Mouse (Mus musculus) kidney, embryonic 16.5 days (tissue): Measurements from ENCODE around the gene Fkbp1a. TPM values are rescaled to one million over a fixed set of nuclear protein-coding genes. Genes with fewer than 3 reads are reported as not detected.
A peak's percentile ranks its signal among the peaks of the same experiment; 100 is the strongest.

Experiments used
- ATAC-seq: fragments of 200-750 bp; cut with Nextera tagmentation; 2 replicates; pipeline ENCODE4 v1.8.0; 2017; ENCODE audit warnings: moderate TSS enrichment; ENCODE audit not compliant: low FRiP score, low TSS enrichment
- H3K27ac ChIP-seq: fragments of 300-500 bp; sonication (generic); 2 replicates; pipeline ENCODE4 v1.5.1; 2014; ENCODE audit warnings: low read length
- H3K27me3 ChIP-seq: fragments of 300-500 bp; sonication (generic); 2 replicates; pipeline ENCODE4 v1.6.1; 2014; ENCODE audit warnings: low read length, control low read depth, mixed read lengths; ENCODE audit not compliant: insufficient read depth
- H3K36me3 ChIP-seq: fragments of 300-500 bp; sonication (generic); 2 replicates; pipeline ENCODE4 v1.6.1; 2014; ENCODE audit warnings: low read length, control low read depth, mixed read lengths; ENCODE audit not compliant: insufficient read depth
- H3K4me1 ChIP-seq: fragments of 300-500 bp; sonication (generic); 2 replicates; pipeline ENCODE4 v1.6.1; 2014; ENCODE audit warnings: low read length, control low read depth, mixed read lengths; ENCODE audit not compliant: insufficient read depth
- H3K4me2 ChIP-seq: fragments of 300-500 bp; sonication (generic); replicated peaks from 2 replicates; pipeline ENCODE4 v1.6.1; 2014; ENCODE audit warnings: low read depth, low read length
- H3K4me3 ChIP-seq: fragments of 300-500 bp; sonication (generic); 2 replicates; pipeline ENCODE4 v1.5.1; 2014; ENCODE audit warnings: mild to moderate bottlenecking, low read length
- H3K9ac ChIP-seq: fragments of 300-500 bp; sonication (generic); replicated peaks from 2 replicates; pipeline ENCODE4 v1.6.1; 2014; ENCODE audit warnings: low read length
- H3K9me3 ChIP-seq: fragments of 300-500 bp; sonication (generic); 2 replicates; pipeline ENCODE4 v1.6.1; 2016; ENCODE audit warnings: low read length, control low read depth
- WGBS: fragments of 180-500 bp; shearing (Covaris S2); extraction: QIAGEN DNeasy Blood & Tissue Kit; methylation state at CpG from one replicate; pipeline ENCODE4 v1.1.7; 2014; 5-methylcytosine and 5-hydroxymethylcytosine counted together
- polyA plus RNA-seq: library from polyadenylated mRNA; unstranded; fragments of >200 nt; fragmentation: Nextera tagmentation; extraction: Ambion mirVana; gene quantifications from 2 replicates; pipeline ENCODE4 v1.2.1, GENCODE M21; 2015

Gene Fkbp1a
- polyA plus RNA-seq, 1 experiment from 2014 or later: 723 TPM

GRCm38 (mm10) chr2:151602106-151602505, 59.8 kb downstream of the Fkbp1a start:
- no peak for ATAC-seq
- no peak overlapping the region for H3K4me3 ChIP-seq
- H3K27ac ChIP-seq: no peak overlapping the region
- no peak overlapping the region for H3K9ac ChIP-seq
- WGBS: 69% methylated on average over 4 of the region's 4 CpGs
- H3K27me3 ChIP-seq: no peaks in the 10 kb centered on the region
- H3K4me1 ChIP-seq: peaks cover 3% of the 10 kb centered on the region; the same call in 1 of the 2 replicates
- H3K4me2 ChIP-seq: no peak overlapping the region
- no peaks in the 10 kb centered on the region for H3K9me3 ChIP-seq
- no peaks in the 10 kb centered on the region for H3K36me3 ChIP-seq

GRCm38 (mm10) chr2:151603630-151604029, 61.3 kb downstream of the Fkbp1a start:
- 23% methylated on average over 4 of the region's 4 CpGs for WGBS
- H3K27ac ChIP-seq: no peak overlapping the region
- ATAC-seq: no peak
- no peak overlapping the region for H3K4me2 ChIP-seq
- no peaks in the 10 kb centered on the region for H3K27me3 ChIP-seq
- no peak overlapping the region for H3K9ac ChIP-seq
- peaks cover 3% of the 10 kb centered on the region; the same call in 1 of the 2 replicates for H3K4me1 ChIP-seq
- no peaks in the 10 kb centered on the region for H3K36me3 ChIP-seq
- no peaks in the 10 kb centered on the region for H3K9me3 ChIP-seq
- H3K4me3 ChIP-seq: no peak overlapping the region

DNA sequence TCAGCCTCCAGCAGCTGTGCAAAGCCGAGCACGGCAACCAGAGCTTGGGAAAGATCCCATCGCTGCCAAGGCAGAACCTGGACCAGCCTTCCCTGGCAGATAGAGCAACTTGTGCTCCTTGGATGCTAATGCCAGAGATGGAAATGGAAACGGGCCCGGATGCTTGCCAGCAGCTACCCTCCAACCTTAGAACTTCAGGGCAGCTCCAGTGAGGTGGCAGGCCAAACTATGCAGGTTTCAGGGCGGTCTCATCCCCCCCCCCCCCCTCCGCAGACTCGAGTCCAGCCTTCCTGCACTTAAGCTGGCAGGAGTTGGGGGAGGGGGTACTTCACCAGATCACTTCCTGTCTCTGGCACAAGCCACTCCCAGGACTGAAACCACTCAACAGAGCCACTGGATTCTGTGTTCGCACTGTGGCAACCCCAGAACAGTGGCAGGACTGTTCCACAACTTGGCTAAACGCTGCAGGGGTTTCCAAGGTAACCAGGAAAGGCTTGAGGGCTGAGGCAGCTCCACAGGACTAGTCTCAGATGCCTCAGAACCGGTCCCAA, 63.2 kb downstream of the Fkbp1a start:
- H3K36me3 ChIP-seq: no peaks in the 10 kb centered on the region
- no peak overlapping the region for H3K4me3 ChIP-seq
- no peak overlapping the region for H3K27ac ChIP-seq
- H3K4me2 ChIP-seq: no peak overlapping the region
- H3K9ac ChIP-seq: no peak overlapping the region
- ATAC-seq: peak; percentile 49
- no peaks in the 10 kb centered on the region for H3K27me3 ChIP-seq
- no peaks in the 10 kb centered on the region for H3K9me3 ChIP-seq
- WGBS: 54% methylated on average over 9 of the region's 11 CpGs
- peaks cover 3% of the 10 kb centered on the region; the same call in 1 of the 2 replicates for H3K4me1 ChIP-seq

- H3K36me3 ChIP-seq: no peaks in the 10 kb centered on the region
- WGBS: 69% methylated on average over 1 of the region's 1 CpGs
- H3K9me3 ChIP-seq: no peaks in the 10 kb centered on the region
- H3K4me3 ChIP-seq: no peak overlapping the region
- H3K4me2 ChIP-seq: no peak overlapping the region
- no peak overlapping the region for H3K27ac ChIP-seq
- H3K4me1 ChIP-seq: peaks cover 3% of the 10 kb centered on the region; the same call in 1 of the 2 replicates
- no peak overlapping the region for H3K9ac ChIP-seq
- H3K27me3 ChIP-seq: no peaks in the 10 kb centered on the region
- ATAC-seq: no peak
These were observed 66.2 kb downstream of the Fkbp1a start for GRCm38 (mm10) chr2:151608435-151608834.

- no peaks in the 10 kb centered on the region for H3K36me3 ChIP-seq
- H3K4me2 ChIP-seq: no peak overlapping the region
- no peak overlapping the region for H3K4me3 ChIP-seq
- no peaks in the 10 kb centered on the region for H3K27me3 ChIP-seq
- no peak overlapping the region for H3K9ac ChIP-seq
- H3K4me1 ChIP-seq: peaks cover 3% of the 10 kb centered on the region; the same call in 1 of the 2 replicates
- ATAC-seq: peak; percentile 84
- no peak overlapping the region for H3K27ac ChIP-seq
- no peaks in the 10 kb centered on the region for H3K9me3 ChIP-seq
- 17% methylated on average over 3 of the region's 3 CpGs for WGBS
These were observed 67.7 kb downstream of the Fkbp1a start for GRCm38 (mm10) chr2:151609974-151610373.

Other genes with a start within 250 kb of the Fkbp1a start
- not detected in 2 replicates for gene 4921509C19Rik, start 66.3 kb upstream of the Fkbp1a start, polyA plus RNA-seq
- gene Nsfl1c, start 48.3 kb upstream of the Fkbp1a start, polyA plus RNA-seq: 250 and 255 TPM in 2 replicates
- 1.7 and 2.4 TPM in 2 replicates for gene Sdcbp2, start 30.1 kb downstream of the Fkbp1a start, polyA plus RNA-seq
- 0.44 and 0.63 TPM in 2 replicates for gene Snph, start 90.1 kb downstream of the Fkbp1a start, polyA plus RNA-seq
- not detected in 2 replicates for gene Rad21l, start 126.0 kb downstream of the Fkbp1a start, polyA plus RNA-seq
- 1.0 and 1.1 TPM in 2 replicates for gene Tmem74b, start 159.5 kb downstream of the Fkbp1a start, polyA plus RNA-seq
- 49.3 and 50.2 TPM in 2 replicates for gene Psmf1, start 201.7 kb downstream of the Fkbp1a start, polyA plus RNA-seq